Mouse (Mus musculus): Measurements from ENCODE around the gene Slk. TPM values are rescaled to one million over a fixed set of nuclear protein-coding genes. Genes with fewer than 3 reads are reported as not detected.

The Slk gene
- polyA plus RNA-seq, 1 experiment from 2014 or later = 4.6 TPM

DNA sequence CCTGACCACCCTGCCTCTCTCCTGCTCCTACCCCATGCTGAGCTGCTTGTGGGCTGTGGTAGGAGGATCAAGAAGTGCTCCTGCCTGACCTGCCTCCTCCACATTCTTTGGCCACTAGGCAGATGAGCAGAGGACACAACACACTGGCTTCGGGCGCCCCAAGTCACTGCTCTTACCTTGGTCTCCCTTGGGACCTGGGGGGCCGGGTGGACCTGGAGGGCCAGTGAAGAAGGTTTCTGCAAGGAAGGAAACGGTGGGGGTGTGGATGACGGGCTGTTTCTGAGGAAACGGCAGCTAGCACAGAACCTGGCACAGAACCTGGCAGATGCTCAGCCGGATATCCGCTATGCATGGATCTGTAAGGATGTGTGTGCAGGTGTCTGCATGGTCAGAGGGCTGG lies 73.7 kb downstream of the Slk start:
- 68% methylated on average over 8 of the region's 8 CpGs for WGBS (ENCODE audit: insufficient replicate concordance)
- ATAC-seq (ENCODE audit: low read depth) = no peak

DNA sequence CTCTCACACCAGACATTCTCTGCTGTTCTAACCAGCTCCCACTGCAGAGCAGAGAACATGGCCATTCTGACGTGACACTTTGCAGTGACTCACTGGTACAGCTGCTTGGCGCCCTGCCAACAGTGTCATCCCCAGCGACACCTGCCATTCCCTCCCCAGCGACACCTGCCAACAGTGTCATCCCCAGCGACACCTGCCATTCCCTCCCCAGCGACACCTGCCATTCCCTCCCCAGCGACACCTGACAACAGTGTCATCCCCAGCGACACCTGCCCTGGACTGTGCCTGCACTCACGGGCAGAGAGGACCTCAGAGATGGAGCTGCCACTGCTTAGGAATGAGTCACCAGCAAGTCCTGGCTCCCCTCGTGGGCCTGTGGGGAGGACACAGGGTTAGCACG lies 75.4 kb downstream of the Slk start:
- ATAC-seq (ENCODE audit: low read depth) = no peak
- no peak overlapping the region for H3K4me3 ChIP-seq (ENCODE audit: low read depth, low read length)
- no peak overlapping the region for H3K27ac ChIP-seq (ENCODE audit: low read length)
- H3K27me3 ChIP-seq (ENCODE audit: control insufficient read depth, insufficient read depth, low read depth, low read length) = no peaks in the 10 kb centered on the region
- no peaks in the 10 kb centered on the region for H3K9me3 ChIP-seq (replicated peaks; ENCODE audit: control insufficient read depth, low read length)
- no peak overlapping the region for H3K4me2 ChIP-seq (ENCODE audit: low read depth, low read length)
- WGBS (ENCODE audit: insufficient replicate concordance) = 65% methylated on average over 11 of the region's 11 CpGs
- H3K36me3 ChIP-seq (ENCODE audit: control insufficient read depth, insufficient read depth) = no peaks in the 10 kb centered on the region
- no peak overlapping the region for H3K9ac ChIP-seq (ENCODE audit: low read depth, low read length)
- no peaks in the 10 kb centered on the region for H3K4me1 ChIP-seq (ENCODE audit: control insufficient read depth, low read depth, low read length)

More for the DNA sequence above, 73.7 kb downstream of the Slk start:
- Histone ChIP-seq H3K4me1 (ENCODE audit: control insufficient read depth, low read depth, low read length) (no peaks in the 10 kb centered on the region), H3K36me3 (ENCODE audit: control insufficient read depth, insufficient read depth) (no peaks in the 10 kb centered on the region), H3K9me3 (replicated peaks; ENCODE audit: control insufficient read depth, low read length) (no peaks in the 10 kb centered on the region), H3K4me2 (ENCODE audit: low read depth, low read length) (no peak overlapping the region), H3K9ac (ENCODE audit: low read depth, low read length) (no peak overlapping the region), H3K27ac (ENCODE audit: low read length) (no peak overlapping the region), H3K27me3 (ENCODE audit: control insufficient read depth, insufficient read depth, low read depth, low read length) (no peaks in the 10 kb centered on the region), H3K4me3 (ENCODE audit: low read depth, low read length) (no peak overlapping the region)

DNA sequence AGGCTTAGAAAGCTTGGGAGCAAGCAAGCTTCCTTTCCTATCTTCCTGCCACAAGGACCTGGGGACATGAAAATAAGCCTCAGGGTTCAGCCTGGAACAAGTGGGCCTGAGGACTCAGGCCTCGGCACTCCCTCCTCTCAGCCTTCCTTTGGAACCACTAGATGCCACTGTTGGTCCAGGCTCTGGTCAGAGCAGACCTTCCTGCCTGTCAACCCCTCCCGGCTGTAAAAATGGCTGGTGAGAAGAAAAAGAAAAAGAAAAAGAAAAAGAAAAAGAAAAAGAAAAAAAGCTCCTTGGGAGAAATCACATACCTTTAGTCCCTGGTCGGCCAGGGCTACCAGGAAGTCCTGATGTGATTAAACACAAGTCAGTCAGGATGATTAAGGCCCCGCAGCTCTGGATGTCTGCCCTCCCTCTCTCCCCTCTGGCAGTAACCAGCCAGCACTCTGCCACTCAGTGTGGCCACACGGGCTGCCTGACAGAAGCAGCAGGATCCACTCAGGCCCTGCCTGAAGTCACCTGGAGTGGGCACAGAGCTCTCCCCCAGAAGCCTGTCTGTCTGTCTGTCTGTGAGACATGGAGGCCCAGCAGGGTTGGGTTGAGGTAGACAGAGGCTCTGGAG lies 79.5 kb downstream of the Slk start:
- Histone ChIP-seq H3K4me2 (ENCODE audit: low read depth, low read length) (no peak overlapping the region), H3K4me1 (ENCODE audit: control insufficient read depth, low read depth, low read length) (no peaks in the 10 kb centered on the region), H3K9me3 (replicated peaks; ENCODE audit: control insufficient read depth, low read length) (no peaks in the 10 kb centered on the region), H3K27me3 (ENCODE audit: control insufficient read depth, insufficient read depth, low read depth, low read length) (no peaks in the 10 kb centered on the region), H3K9ac (ENCODE audit: low read depth, low read length) (no peak overlapping the region), H3K27ac (ENCODE audit: low read length) (no peak overlapping the region), H3K4me3 (ENCODE audit: low read depth, low read length) (no peak overlapping the region), H3K36me3 (ENCODE audit: control insufficient read depth, insufficient read depth) (no peaks in the 10 kb centered on the region)
- 15% methylated on average over 5 of the region's 5 CpGs for WGBS (ENCODE audit: insufficient replicate concordance)
- ATAC-seq (ENCODE audit: low read depth) = no peak; the same call in 1 of the 2 replicates

DNA sequence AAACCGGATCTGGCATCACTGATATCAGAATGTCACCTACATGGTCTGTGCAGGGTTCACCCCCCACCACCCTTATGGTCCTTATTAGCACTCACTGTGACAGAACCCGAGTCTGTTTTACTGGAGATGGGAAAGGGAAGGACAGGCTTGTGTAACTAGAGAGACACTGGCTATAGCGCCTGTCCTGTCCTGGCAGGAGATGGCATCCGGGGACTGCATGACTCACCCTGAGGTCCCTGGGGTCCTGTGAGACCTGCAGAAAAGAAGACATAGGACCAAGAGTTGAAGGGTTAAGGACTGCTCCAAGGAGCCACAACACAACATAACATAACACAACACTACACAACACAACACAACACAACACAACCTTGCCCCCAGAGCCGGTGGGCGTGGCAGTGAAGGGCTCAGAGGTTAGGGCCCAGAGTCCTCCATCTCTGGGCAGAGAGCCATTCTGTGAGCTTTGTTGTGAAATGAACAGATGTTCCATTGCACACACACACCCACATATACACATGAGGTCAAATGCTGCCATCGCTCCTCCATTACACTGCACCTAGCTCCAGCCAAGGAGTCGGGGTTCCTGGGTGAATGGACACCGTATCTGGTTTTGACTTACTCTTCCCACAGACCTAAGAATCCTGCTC lies 80.4 kb downstream of the Slk start:
- WGBS (ENCODE audit: insufficient replicate concordance) = 74% methylated on average over 9 of the region's 9 CpGs
- Histone ChIP-seq H3K27me3 (ENCODE audit: control insufficient read depth, insufficient read depth, low read depth, low read length) (no peaks in the 10 kb centered on the region), H3K36me3 (ENCODE audit: control insufficient read depth, insufficient read depth) (no peaks in the 10 kb centered on the region), H3K4me3 (ENCODE audit: low read depth, low read length) (no peak overlapping the region), H3K4me2 (ENCODE audit: low read depth, low read length) (no peak overlapping the region), H3K9me3 (replicated peaks; ENCODE audit: control insufficient read depth, low read length) (no peaks in the 10 kb centered on the region), H3K4me1 (ENCODE audit: control insufficient read depth, low read depth, low read length) (no peaks in the 10 kb centered on the region), H3K9ac (ENCODE audit: low read depth, low read length) (no peak overlapping the region), H3K27ac (ENCODE audit: low read length) (no peak overlapping the region)
- 0 out of 2 replicates have a peak, but pooled peaks have one; percentile 35 for ATAC-seq (ENCODE audit: low read depth)

DNA sequence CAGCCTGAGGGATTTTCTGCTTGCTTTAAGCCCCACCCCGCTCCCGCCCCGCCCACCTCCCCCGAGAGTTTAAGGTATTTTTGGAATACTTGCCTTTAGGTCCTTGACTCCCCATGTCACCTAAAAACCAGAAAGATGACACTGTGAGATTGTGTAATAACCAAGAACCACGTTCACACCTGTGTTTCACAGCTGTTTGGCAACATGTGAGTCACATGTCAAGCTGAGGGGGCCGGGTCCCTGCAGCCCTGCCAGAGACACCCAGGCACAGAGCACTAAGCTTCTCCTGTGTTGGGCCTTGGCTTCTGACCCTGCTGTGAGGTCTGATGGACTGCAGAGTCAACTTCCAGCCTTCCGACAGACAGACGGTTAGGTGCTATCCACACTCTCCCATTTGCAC lies 88.1 kb downstream of the Slk start:
- Histone ChIP-seq H3K27me3 (ENCODE audit: control insufficient read depth, insufficient read depth, low read depth, low read length) (no peaks in the 10 kb centered on the region), H3K9ac (ENCODE audit: low read depth, low read length) (no peak overlapping the region), H3K36me3 (ENCODE audit: control insufficient read depth, insufficient read depth) (no peaks in the 10 kb centered on the region), H3K27ac (ENCODE audit: low read length) (no peak overlapping the region), H3K4me2 (ENCODE audit: low read depth, low read length) (no peak overlapping the region), H3K4me1 (ENCODE audit: control insufficient read depth, low read depth, low read length) (no peaks in the 10 kb centered on the region), H3K4me3 (ENCODE audit: low read depth, low read length) (no peak overlapping the region), H3K9me3 (replicated peaks; ENCODE audit: control insufficient read depth, low read length) (no peaks in the 10 kb centered on the region)
- no peak for ATAC-seq (ENCODE audit: low read depth)
- WGBS (ENCODE audit: insufficient replicate concordance) = 47% methylated on average over 8 of the region's 8 CpGs

DNA sequence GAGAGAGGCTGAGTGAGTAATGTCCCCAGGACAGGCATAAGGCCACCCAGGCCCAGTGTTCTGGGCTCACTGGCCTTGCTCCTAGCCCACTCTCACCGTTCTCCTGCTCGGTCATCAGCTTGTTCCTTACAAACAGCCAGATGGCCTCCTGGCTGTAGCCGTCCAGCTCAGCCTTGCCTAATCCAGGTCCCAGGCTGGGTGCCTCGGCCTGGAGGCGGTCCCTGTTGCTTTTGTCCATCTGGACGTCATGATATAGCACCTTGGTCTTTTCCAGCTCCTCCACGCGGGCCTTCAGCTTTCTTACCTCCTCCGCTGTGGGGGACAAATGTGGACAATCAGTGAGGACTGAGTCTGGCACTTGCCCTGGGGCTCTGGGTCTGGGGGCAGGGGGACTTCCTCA lies 88.9 kb downstream of the Slk start:
- no peaks in the 10 kb centered on the region for H3K4me1 ChIP-seq (ENCODE audit: control insufficient read depth, low read depth, low read length)
- no peaks in the 10 kb centered on the region for H3K27me3 ChIP-seq (ENCODE audit: control insufficient read depth, insufficient read depth, low read depth, low read length)
- no peaks in the 10 kb centered on the region for H3K36me3 ChIP-seq (ENCODE audit: control insufficient read depth, insufficient read depth)
- ATAC-seq (ENCODE audit: low read depth) = no peak
- H3K4me3 ChIP-seq (ENCODE audit: low read depth, low read length) = no peak overlapping the region
- no peak overlapping the region for H3K9ac ChIP-seq (ENCODE audit: low read depth, low read length)
- WGBS (ENCODE audit: insufficient replicate concordance) = 68% methylated on average over 9 of the region's 9 CpGs
- H3K9me3 ChIP-seq (replicated peaks; ENCODE audit: control insufficient read depth, low read length) = no peaks in the 10 kb centered on the region
- no peak overlapping the region for H3K4me2 ChIP-seq (ENCODE audit: low read depth, low read length)
- no peak overlapping the region for H3K27ac ChIP-seq (ENCODE audit: low read length)

DNA sequence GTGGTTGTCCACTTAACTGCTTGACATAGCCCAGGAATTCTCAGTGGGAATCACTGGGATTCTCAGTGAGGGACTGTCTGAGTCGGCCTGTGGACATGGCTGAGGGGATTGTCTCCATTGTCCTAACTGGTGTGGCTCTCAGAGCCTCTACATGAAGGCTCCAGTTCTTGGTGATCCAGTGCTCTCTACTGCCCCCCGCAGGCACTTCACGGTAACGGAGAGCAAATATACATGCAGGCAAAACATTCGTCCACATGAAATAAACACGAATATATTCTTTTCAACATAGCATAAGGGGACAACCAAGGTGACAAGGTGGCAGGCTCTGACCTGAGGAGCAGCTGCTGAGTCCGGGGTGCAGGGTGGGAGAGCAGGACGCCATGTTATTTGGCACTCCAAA lies 94.9 kb downstream of the Slk start:
- 26% methylated on average over 8 of the region's 8 CpGs for WGBS (ENCODE audit: insufficient replicate concordance)
- H3K27ac ChIP-seq (ENCODE audit: low read length) = no peak overlapping the region

DNA sequence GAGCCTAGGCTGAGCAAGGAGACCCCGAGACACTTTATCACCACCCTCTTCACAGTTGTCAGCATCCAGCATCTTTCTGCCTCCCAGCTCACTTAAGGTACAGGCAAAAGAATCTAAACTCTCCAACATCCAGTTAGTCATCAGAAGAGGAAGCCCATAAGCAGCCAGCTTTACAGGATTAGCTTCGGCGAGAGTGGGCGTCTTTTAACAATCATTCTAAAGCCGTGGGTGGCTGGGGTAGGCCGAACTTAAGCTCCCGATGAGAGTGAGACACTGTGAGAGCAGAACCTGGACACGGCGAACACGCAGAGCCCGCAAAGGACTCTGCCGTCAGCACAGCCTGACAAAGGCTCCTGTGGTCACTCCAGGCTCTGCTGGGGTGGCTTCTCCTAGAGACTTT lies 99.2 kb downstream of the Slk start:
- H3K36me3 ChIP-seq (ENCODE audit: control insufficient read depth, insufficient read depth) = no peaks in the 10 kb centered on the region
- H3K4me3 ChIP-seq (ENCODE audit: low read depth, low read length) = no peak overlapping the region
- H3K9ac ChIP-seq (ENCODE audit: low read depth, low read length) = no peak overlapping the region
- WGBS (ENCODE audit: insufficient replicate concordance) = 68% methylated on average over 12 of the region's 12 CpGs
- no peaks in the 10 kb centered on the region for H3K9me3 ChIP-seq (replicated peaks; ENCODE audit: control insufficient read depth, low read length)
- no peak for ATAC-seq (ENCODE audit: low read depth)
- no peaks in the 10 kb centered on the region for H3K27me3 ChIP-seq (ENCODE audit: control insufficient read depth, insufficient read depth, low read depth, low read length)
- H3K4me1 ChIP-seq (ENCODE audit: control insufficient read depth, low read depth, low read length) = no peaks in the 10 kb centered on the region
- no peak overlapping the region for H3K27ac ChIP-seq (ENCODE audit: low read length)
- no peak overlapping the region for H3K4me2 ChIP-seq (ENCODE audit: low read depth, low read length)

More for the DNA sequence above, 94.9 kb downstream of the Slk start:
- H3K36me3 ChIP-seq (ENCODE audit: control insufficient read depth, insufficient read depth) = no peaks in the 10 kb centered on the region
- H3K9ac ChIP-seq (ENCODE audit: low read depth, low read length) = no peak overlapping the region
- ATAC-seq (ENCODE audit: low read depth) = no peak
- H3K4me3 ChIP-seq (ENCODE audit: low read depth, low read length) = no peak overlapping the region
- no peaks in the 10 kb centered on the region for H3K9me3 ChIP-seq (replicated peaks; ENCODE audit: control insufficient read depth, low read length)
- no peaks in the 10 kb centered on the region for H3K4me1 ChIP-seq (ENCODE audit: control insufficient read depth, low read depth, low read length)
- H3K4me2 ChIP-seq (ENCODE audit: low read depth, low read length) = no peak overlapping the region
- no peaks in the 10 kb centered on the region for H3K27me3 ChIP-seq (ENCODE audit: control insufficient read depth, insufficient read depth, low read depth, low read length)

DNA sequence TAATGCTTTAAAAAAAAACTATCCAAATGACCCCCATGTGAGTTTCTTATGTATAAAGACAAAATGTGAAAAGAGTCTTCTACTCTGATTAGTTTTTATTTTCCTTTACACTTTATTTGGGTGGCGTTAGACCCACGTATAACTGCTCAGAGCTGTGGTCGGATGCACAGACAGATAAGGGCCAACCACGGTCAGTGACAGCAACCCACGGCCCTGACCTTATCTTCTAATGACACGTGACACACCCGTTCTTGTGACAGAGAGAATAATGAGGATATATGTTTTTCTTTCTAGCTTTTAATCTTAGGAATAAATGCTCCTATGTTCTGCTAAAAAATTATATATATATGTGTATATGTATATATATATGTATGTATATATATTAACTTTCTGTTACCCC lies 110.1 kb downstream of the Slk start:
- Histone ChIP-seq H3K9ac (ENCODE audit: low read depth, low read length) (no peak overlapping the region), H3K36me3 (ENCODE audit: control insufficient read depth, insufficient read depth) (no peaks in the 10 kb centered on the region), H3K4me2 (ENCODE audit: low read depth, low read length) (no peak overlapping the region), H3K27me3 (ENCODE audit: control insufficient read depth, insufficient read depth, low read depth, low read length) (no peaks in the 10 kb centered on the region), H3K4me3 (ENCODE audit: low read depth, low read length) (no peak overlapping the region), H3K9me3 (replicated peaks; ENCODE audit: control insufficient read depth, low read length) (no peaks in the 10 kb centered on the region), H3K27ac (ENCODE audit: low read length) (no peak overlapping the region), H3K4me1 (ENCODE audit: control insufficient read depth, low read depth, low read length) (no peaks in the 10 kb centered on the region)
- WGBS (ENCODE audit: insufficient replicate concordance) = 29% methylated on average over 7 of the region's 7 CpGs
- ATAC-seq (ENCODE audit: low read depth) = no peak
